Mouse (Mus musculus) heart, adult 2 months (tissue): ENCODE measurements at regions not wholly inside any gene's neighbourhood (a gene's known extent, or its start where the extent isn't known, plus 50 kb on each side); places are given as distances from the start of the nearest gene placed in this dataset.
"Not testable (repeated sequence)": the region's sequence is repeated elsewhere in the genome, so short reads cannot be mapped to it uniquely, and the experiment has no call there.

Experiments
- CTCF ChIP-seq: fragments of 200-600 bp; IDR thresholded peaks from 2 replicates; pipeline ENCODE4 v1.8.1; 2022; ENCODE audit warnings: antibody characterized with exemption, mild to moderate bottlenecking, moderate library complexity
- EP300 ChIP-seq: fragments of 200-500 bp; IDR thresholded peaks from 2 replicates; pipeline ENCODE4 v1.6.1; 2011; ENCODE audit warnings: low read depth, low read length, control low read depth; ENCODE audit not compliant: insufficient read depth
- POLR2A ChIP-seq: fragments of 200-500 bp; IDR thresholded peaks from 2 replicates; pipeline ENCODE4 v1.6.1; 2011; ENCODE audit warnings: mild to moderate bottlenecking, low read depth, low read length, control low read depth; ENCODE audit not compliant: insufficient read depth

DNA sequence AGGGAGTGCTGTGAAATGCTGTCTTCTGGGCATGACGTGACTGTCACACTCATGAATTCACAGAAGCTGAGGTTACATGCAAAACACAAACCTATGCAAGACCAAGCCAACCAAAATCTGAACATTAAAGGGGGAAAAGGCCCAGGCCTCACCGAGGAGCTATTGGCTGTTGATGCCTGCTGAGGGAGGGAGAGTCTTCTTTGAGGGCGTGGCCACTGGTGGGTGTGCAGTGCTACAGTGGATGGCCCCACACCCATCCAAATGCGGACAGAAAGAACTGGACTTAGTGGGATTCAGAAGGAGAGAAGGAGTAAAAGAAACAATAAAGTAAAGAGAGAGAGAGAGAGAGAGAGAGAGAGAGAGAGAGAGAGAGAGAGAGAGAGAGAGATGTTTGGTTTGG, 522.3 kb downstream of the Dad1 start:
- TF ChIP-seq CTCF, POLR2A, EP300: not testable (repeated sequence)
